Mouse (Mus musculus) C2C12 (cell line): ENCODE results near the gene Smim27. TPM values are rescaled to one million over a fixed set of nuclear protein-coding genes. Genes with fewer than 3 reads are reported as not detected.
A peak's percentile ranks its signal among the peaks of the same experiment; 100 is the strongest.

ENCODE experiments used
- H3K27me3 ChIP-seq: one replicate; pipeline ENCODE4 v1.6.1; 2011; ENCODE audit not compliant: control insufficient read depth, insufficient read depth, insufficient read length
- H3K36me3 ChIP-seq: one replicate; pipeline ENCODE4 v1.6.1; 2011; ENCODE audit not compliant: control insufficient read depth, insufficient read depth
- H3K4me3 ChIP-seq: one replicate; pipeline ENCODE4 v1.5.1; 2011; ENCODE audit warnings: mild to moderate bottlenecking, control low read depth; ENCODE audit not compliant: poor library complexity, insufficient read depth, severe bottlenecking
- H3K79me2 ChIP-seq: one replicate; pipeline ENCODE4 v1.6.1; 2011; ENCODE audit not compliant: control insufficient read depth, insufficient read depth
- H3K79me3 ChIP-seq: one replicate; pipeline ENCODE4 v1.6.1; 2011; ENCODE audit warnings: low read depth, control low read depth
- H3ac ChIP-seq: one replicate; pipeline ENCODE3; 2011; ENCODE audit warnings: low read depth; ENCODE audit not compliant: control insufficient read depth, insufficient read length
- CEBPB ChIP-seq: IDR thresholded peaks from one replicate; pipeline ENCODE4 v1.6.1; 2011; ENCODE audit warnings: low read depth, mild to moderate bottlenecking, control low read depth, moderate library complexity
- CTCF ChIP-seq: IDR thresholded peaks from one replicate; pipeline ENCODE4 v1.5.1; 2011; ENCODE audit not compliant: control insufficient read depth, insufficient read depth, insufficient read length
- FOSL1 ChIP-seq: IDR thresholded peaks from one replicate; pipeline ENCODE4 v1.8.0; 2011; ENCODE audit warnings: mild to moderate bottlenecking, low read length; ENCODE audit not compliant: poor library complexity, insufficient read depth, severe bottlenecking
- MAX ChIP-seq: IDR thresholded peaks from one replicate; pipeline ENCODE4 v1.6.1; 2011; ENCODE audit warnings: mild to moderate bottlenecking, control low read depth
- MYOD1 ChIP-seq: IDR thresholded peaks from one replicate; pipeline ENCODE4 v1.6.1; 2011; ENCODE audit warnings: low read depth; ENCODE audit not compliant: control insufficient read depth, insufficient read length
- MYOG ChIP-seq: IDR thresholded peaks from one replicate; pipeline ENCODE4 v1.6.1; 2011; ENCODE audit not compliant: control insufficient read depth, insufficient read length; ENCODE audit errors: extremely low read depth
- USF1 ChIP-seq: IDR thresholded peaks from one replicate; pipeline ENCODE4 v1.6.1; 2011; ENCODE audit warnings: low read depth, mild to moderate bottlenecking, control low read depth, moderate library complexity
- polyA plus RNA-seq: library from polyadenylated mRNA; unstranded; fragments of >200 nt; fragmentation: generic; extraction: Trizol; gene quantifications from one replicate; pipeline ENCODE4 v1.2.1, GENCODE M21; 2012; ENCODE audit warnings: missing spikeins

Gene Smim27
- polyA plus RNA-seq, 1 experiment: 5.2 TPM

GRCm38 (mm10) chr4:40244035-40244434, 25.3 kb upstream of the Smim27 start:
- no peaks in the 10 kb centered on the region for H3K27me3 ChIP-seq
- H3K4me3 ChIP-seq: no peak overlapping the region
- H3K79me3 ChIP-seq: no peaks in the 10 kb centered on the region
- H3ac ChIP-seq: no peak overlapping the region
- H3K79me2 ChIP-seq: no peaks in the 10 kb centered on the region
- TF ChIP-seq MAX (no peak), MYOG (no peak), FOSL1 (no peak), CTCF (no peak), MYOD1 (no peak), CEBPB (no peak), USF1 (no peak)
- H3K36me3 ChIP-seq: no peaks in the 10 kb centered on the region

DNA sequence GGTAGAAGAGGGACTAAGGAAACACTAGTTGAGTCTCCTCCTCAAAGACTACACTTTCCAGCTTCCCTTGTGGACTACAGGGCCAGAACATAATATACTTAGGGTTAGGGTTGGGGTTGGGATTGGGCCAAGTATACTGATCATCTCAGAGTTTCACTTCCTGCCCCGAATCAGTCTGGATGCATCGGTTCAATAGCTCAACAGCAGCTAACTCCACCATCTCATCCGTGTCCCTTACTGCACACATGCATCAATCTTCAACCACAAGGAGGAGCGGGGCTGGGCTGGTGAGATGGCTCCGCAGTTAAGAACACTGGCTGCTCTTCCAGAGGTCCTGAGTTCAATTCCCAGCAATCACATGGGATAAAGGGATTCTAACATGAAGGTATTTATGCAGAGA, 18.4 kb upstream of the Smim27 start:
- H3K79me3 ChIP-seq: no peaks in the 10 kb centered on the region
- no peak overlapping the region for H3ac ChIP-seq
- no peaks in the 10 kb centered on the region for H3K36me3 ChIP-seq
- no peaks in the 10 kb centered on the region for H3K27me3 ChIP-seq
- H3K4me3 ChIP-seq: no peak overlapping the region
- TF ChIP-seq MYOD1: no peak
- TF ChIP-seq USF1: no peak
- TF ChIP-seq FOSL1: no peak
- no peak for TF ChIP-seq CTCF
- no peak for TF ChIP-seq MAX
- TF ChIP-seq CEBPB: no peak
- TF ChIP-seq MYOG: no peak
- H3K79me2 ChIP-seq: no peaks in the 10 kb centered on the region

GRCm38 (mm10) chr4:40253766-40254165, 15.6 kb upstream of the Smim27 start:
- no peak overlapping the region for H3ac ChIP-seq
- no peaks in the 10 kb centered on the region for H3K27me3 ChIP-seq
- H3K4me3 ChIP-seq: no peak overlapping the region
- H3K36me3 ChIP-seq: peaks cover 8% of the 10 kb centered on the region
- H3K79me2 ChIP-seq: peaks cover 8% of the 10 kb centered on the region
- TF ChIP-seq CTCF (no peak), MYOG (no peak), MAX (no peak), FOSL1 (no peak), USF1 (no peak), MYOD1 (no peak), CEBPB (no peak)
- peaks cover 4% of the 10 kb centered on the region for H3K79me3 ChIP-seq

DNA sequence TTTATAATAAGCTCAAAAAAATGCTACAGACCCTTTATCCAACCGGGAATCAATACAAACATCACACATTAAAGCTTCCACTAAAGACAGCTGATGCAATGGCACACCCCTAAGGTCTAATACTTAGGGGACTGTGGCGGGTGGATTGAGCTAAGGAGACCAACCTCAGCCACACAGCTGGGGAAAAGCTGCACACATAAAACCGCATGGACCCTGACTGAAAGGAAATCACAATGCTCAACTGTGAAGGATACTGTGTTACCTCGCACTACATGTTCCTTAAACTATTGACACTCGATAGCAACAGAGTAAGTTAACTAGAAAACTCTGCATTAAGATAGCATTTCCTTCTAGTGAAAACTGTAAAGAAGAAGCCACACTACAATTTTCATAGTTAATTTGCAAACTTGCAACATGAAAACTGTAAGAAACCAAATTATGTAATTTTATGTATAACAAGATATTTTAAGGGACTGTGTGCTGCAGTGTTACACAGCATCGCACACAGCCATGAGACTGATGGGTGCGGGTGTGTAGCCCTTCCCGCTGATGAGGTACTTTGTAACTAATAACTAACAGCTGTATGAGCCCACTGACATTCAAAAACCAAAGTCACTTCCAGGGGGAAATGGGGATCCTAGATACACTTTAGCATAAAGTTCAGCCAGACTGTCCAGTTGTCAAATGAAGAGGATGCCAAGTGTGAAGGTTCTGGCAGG, 14.8 kb upstream of the Smim27 start:
- H3K4me3 ChIP-seq: no peak overlapping the region
- H3ac ChIP-seq: no peak overlapping the region
- TF ChIP-seq MAX (no peak), CTCF (no peak), MYOG (no peak), FOSL1 (no peak), MYOD1 (no peak), CEBPB (no peak), USF1 (no peak)
- no peaks in the 10 kb centered on the region for H3K27me3 ChIP-seq
- H3K79me3 ChIP-seq: peaks cover 11% of the 10 kb centered on the region
- H3K36me3 ChIP-seq: peaks cover 15% of the 10 kb centered on the region
- peaks cover 15% of the 10 kb centered on the region for H3K79me2 ChIP-seq

DNA sequence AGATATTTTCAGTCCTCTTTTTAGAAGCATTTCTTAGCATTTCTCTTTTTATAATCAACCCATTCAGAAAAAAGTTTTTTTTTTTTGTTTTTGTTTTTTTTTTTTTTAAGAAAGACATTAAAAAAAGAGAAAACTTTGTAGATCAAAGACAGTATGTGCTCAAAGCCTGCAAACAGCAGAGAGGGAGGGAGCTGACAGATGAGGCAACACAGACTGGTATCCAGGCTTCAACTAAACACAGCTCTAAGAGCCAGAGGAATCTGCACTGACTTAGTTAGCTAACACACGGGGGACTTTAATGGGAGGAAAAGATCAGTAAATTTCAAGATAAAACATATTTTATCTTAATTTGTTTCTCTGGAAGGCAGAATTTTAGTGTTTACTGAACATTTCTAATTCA, 5.1 kb upstream of the Smim27 start:
- H3K79me2 ChIP-seq: peaks cover 99% of the 10 kb centered on the region
- peaks cover 86% of the 10 kb centered on the region for H3K36me3 ChIP-seq
- H3K79me3 ChIP-seq: peaks cover 81% of the 10 kb centered on the region
- H3K4me3 ChIP-seq: no peak overlapping the region
- no peaks in the 10 kb centered on the region for H3K27me3 ChIP-seq
- TF ChIP-seq FOSL1 (no peak), MYOD1 (no peak)
- H3ac ChIP-seq: no peak overlapping the region

DNA sequence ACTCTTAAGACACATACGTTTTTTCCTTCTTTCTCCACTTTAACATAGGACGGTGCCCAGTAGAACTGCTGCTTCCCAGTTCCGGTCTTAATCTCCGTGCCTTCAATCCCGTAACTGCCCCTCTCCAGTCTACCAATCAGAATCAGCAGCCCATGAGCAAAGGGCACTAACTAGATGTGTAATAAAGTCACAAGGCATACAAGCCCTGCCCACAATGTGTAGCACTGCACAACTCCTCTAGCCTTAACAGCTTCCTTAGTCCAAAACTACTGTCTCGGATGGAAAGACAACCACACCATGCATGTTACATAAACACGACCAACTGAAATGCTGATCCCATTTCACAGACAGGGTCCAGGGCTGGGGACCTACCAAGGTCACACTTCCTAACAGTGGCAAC, 1.7 kb upstream of the Smim27 start:
- H3K79me2 ChIP-seq: peaks cover 69% of the 10 kb centered on the region
- peaks cover 70% of the 10 kb centered on the region for H3K36me3 ChIP-seq
- peaks cover 65% of the 10 kb centered on the region for H3K79me3 ChIP-seq
- H3ac ChIP-seq: peak overlapping the region; percentile 52
- H3K27me3 ChIP-seq: no peaks in the 10 kb centered on the region
- TF ChIP-seq FOSL1: no peak
- TF ChIP-seq USF1: no peak
- H3K4me3 ChIP-seq: peak overlapping the region; percentile 67
